Mouse (Mus musculus) limb, embryonic 14.5 days (tissue): Measurements from ENCODE around the gene Ceacam18. TPM values are rescaled to one million over a fixed set of nuclear protein-coding genes. Genes with fewer than 3 reads are reported as not detected.

Experiments used
- ATAC-seq: fragments of 200-750 bp; cut with Nextera tagmentation; 2 replicates; pipeline ENCODE4 v1.8.0; 2017; ENCODE audit warnings: low read depth, moderate number of reproducible peaks, moderate TSS enrichment; ENCODE audit not compliant: low FRiP score
- DNase-seq: peaks from one replicate; pipeline ENCODE4 v3.0.0-alpha.2; 2015; ENCODE audit warnings: low spot score
- H3K27ac ChIP-seq: fragments of 300-500 bp; sonication (generic); replicated peaks from 2 replicates; pipeline ENCODE4 v1.5.1; 2014; ENCODE audit warnings: low read depth, mild to moderate bottlenecking, low read length, moderate library complexity, mixed read lengths
- H3K27me3 ChIP-seq: fragments of 300-500 bp; sonication (generic); 2 replicates; pipeline ENCODE4 v1.6.1; 2014; ENCODE audit warnings: low read length, mixed read lengths; ENCODE audit not compliant: control insufficient read depth, insufficient read depth
- H3K36me3 ChIP-seq: fragments of 300-500 bp; sonication (generic); 2 replicates; pipeline ENCODE4 v1.6.1; 2014; ENCODE audit warnings: mild to moderate bottlenecking, low read length, moderate library complexity, mixed read lengths; ENCODE audit not compliant: control insufficient read depth, insufficient read depth
- H3K4me1 ChIP-seq: fragments of 300-500 bp; sonication (generic); 2 replicates; pipeline ENCODE4 v1.6.1; 2014; ENCODE audit warnings: antibody characterized with exemption, low read length, mixed read lengths; ENCODE audit not compliant: control insufficient read depth, insufficient read depth
- H3K4me2 ChIP-seq: fragments of 300-500 bp; sonication (generic); replicated peaks from 2 replicates; pipeline ENCODE4 v1.6.1; 2014; ENCODE audit warnings: low read depth, mild to moderate bottlenecking, low read length, moderate library complexity; ENCODE audit not compliant: severe bottlenecking
- H3K4me3 ChIP-seq: fragments of 300-500 bp; sonication (generic); replicated peaks from 2 replicates; pipeline ENCODE4 v1.5.1; 2014; ENCODE audit warnings: low read length
- H3K9ac ChIP-seq: fragments of 300-500 bp; sonication (generic); 2 replicates; pipeline ENCODE4 v1.6.1; 2014; ENCODE audit warnings: mild to moderate bottlenecking, low read depth, low read length, moderate library complexity; ENCODE audit not compliant: severe bottlenecking
- H3K9me3 ChIP-seq: fragments of 300-500 bp; sonication (generic); 2 replicates; pipeline ENCODE4 v1.6.1; 2016; ENCODE audit warnings: low read length; ENCODE audit not compliant: control insufficient read depth
- POLR2A ChIP-seq: fragments of 200-500 bp; IDR thresholded peaks from 2 replicates; pipeline ENCODE4 v1.8.0; 2012; ENCODE audit warnings: inconsistent platforms, mild to moderate bottlenecking, moderate library complexity, borderline replicate concordance; ENCODE audit not compliant: insufficient read depth, insufficient read length; ENCODE audit errors: extremely low read depth
- WGBS: fragments of 180-500 bp; shearing (Covaris S2); extraction: QIAGEN DNeasy Blood & Tissue Kit; methylation state at CpG from one replicate; pipeline ENCODE4 v1.1.7; 2014; 5-methylcytosine and 5-hydroxymethylcytosine counted together
- polyA plus RNA-seq, 2 experiments: library from polyadenylated mRNA; depleted of rRNA in 1 of 2; stranded (reverse) in 1 of 2; unstranded in 1 of 2; fragments of >200 nt; fragmentation: Nextera tagmentation in 1 of 2; extraction: Ambion mirVana in 1 of 2; gene quantifications; 2 replicates each; pipeline versions ENCODE4 v1.2.1 to v1.2.3; 2012 to 2014

The Ceacam18 gene
- polyA plus RNA-seq, 2 experiments = not detected

- Histone ChIP-seq H3K4me1 (no peaks in the 10 kb centered on the region), H3K9ac (no peak overlapping the region), H3K27ac (no peak overlapping the region), H3K4me3 (no peak overlapping the region), H3K27me3 (no peaks in the 10 kb centered on the region), H3K36me3 (no peaks in the 10 kb centered on the region), H3K9me3 (no peaks in the 10 kb centered on the region), H3K4me2 (no peak overlapping the region)
- DNase-seq (no peak), ATAC-seq (no peak)
- WGBS = 83% methylated on average over 17 of the region's 17 CpGs
- TF ChIP-seq POLR2A = no peak
Observed at GRCm38 (mm10) chr7:43643046-43643652, 8.6 kb downstream of the Ceacam18 start.

- H3K4me3 ChIP-seq = no peak overlapping the region
- H3K27ac ChIP-seq = no peak overlapping the region
- ATAC-seq (no peak), DNase-seq (no peak)
- WGBS = 82% methylated on average over 6 of the region's 6 CpGs
- no peak for TF ChIP-seq POLR2A
- no peaks in the 10 kb centered on the region for H3K4me1 ChIP-seq
- H3K9me3 ChIP-seq = no peaks in the 10 kb centered on the region
- no peaks in the 10 kb centered on the region for H3K27me3 ChIP-seq
- no peaks in the 10 kb centered on the region for H3K36me3 ChIP-seq
- H3K4me2 ChIP-seq = no peak overlapping the region
- H3K9ac ChIP-seq = no peak overlapping the region
Observed at GRCm38 (mm10) chr7:43652683-43653082, 18.2 kb downstream of the Ceacam18 start.

GRCm38 (mm10) chr7:43654519-43654918 lies 20.0 kb downstream of the Ceacam18 start:
- Histone ChIP-seq H3K4me2 (no peak overlapping the region), H3K9me3 (no peaks in the 10 kb centered on the region), H3K9ac (no peak overlapping the region), H3K27me3 (no peaks in the 10 kb centered on the region), H3K4me1 (no peaks in the 10 kb centered on the region), H3K36me3 (no peaks in the 10 kb centered on the region), H3K4me3 (no peak overlapping the region), H3K27ac (no peak overlapping the region)
- ATAC-seq (no peak), DNase-seq (no peak)
- no peak for TF ChIP-seq POLR2A
- 77% methylated on average over 3 of the region's 3 CpGs for WGBS

GRCm38 (mm10) chr7:43656232-43656631 lies 21.7 kb downstream of the Ceacam18 start:
- TF ChIP-seq POLR2A = no peak
- 72% methylated on average over 6 of the region's 6 CpGs for WGBS
- DNase-seq = no peak
- ATAC-seq = no peak
- no peaks in the 10 kb centered on the region for H3K36me3 ChIP-seq
- no peak overlapping the region for H3K4me2 ChIP-seq
- H3K27ac ChIP-seq = no peak overlapping the region
- no peaks in the 10 kb centered on the region for H3K4me1 ChIP-seq
- H3K27me3 ChIP-seq = no peaks in the 10 kb centered on the region
- no peak overlapping the region for H3K9ac ChIP-seq
- H3K9me3 ChIP-seq = no peaks in the 10 kb centered on the region
- H3K4me3 ChIP-seq = no peak overlapping the region

GRCm38 (mm10) chr7:43660002-43660401 lies 25.5 kb downstream of the Ceacam18 start, which contains the start of gene Siglece:
Siglece (minus strand) TSS chr7:43660161.
- Histone ChIP-seq H3K27me3 (no peaks in the 10 kb centered on the region), H3K36me3 (no peaks in the 10 kb centered on the region), H3K4me1 (no peaks in the 10 kb centered on the region), H3K9ac (no peak within 1 kb of the TSS), H3K4me2 (no peak within 1 kb of the TSS), H3K9me3 (no peaks in the 10 kb centered on the region), H3K4me3 (no peak within 1 kb of the TSS), H3K27ac (no peak within 1 kb of the TSS)
- DNase-seq = no peak
- no peak for TF ChIP-seq POLR2A
- 76% methylated on average over 1 of the region's 1 CpGs for WGBS
- ATAC-seq = no peak
